Mouse (Mus musculus) CH12F3 (cell line): ENCODE data around the gene Catsper3.

Experiments
- in situ Hi-C: fragments of 300-500 bp; cut with MboI; formaldehyde crosslinking; loops from 2 replicates; pipeline ENCODE4 v1.14.3; 2020; ENCODE audit warnings: low sequenced_read_pairs

The Catsper3 gene

DNA sequence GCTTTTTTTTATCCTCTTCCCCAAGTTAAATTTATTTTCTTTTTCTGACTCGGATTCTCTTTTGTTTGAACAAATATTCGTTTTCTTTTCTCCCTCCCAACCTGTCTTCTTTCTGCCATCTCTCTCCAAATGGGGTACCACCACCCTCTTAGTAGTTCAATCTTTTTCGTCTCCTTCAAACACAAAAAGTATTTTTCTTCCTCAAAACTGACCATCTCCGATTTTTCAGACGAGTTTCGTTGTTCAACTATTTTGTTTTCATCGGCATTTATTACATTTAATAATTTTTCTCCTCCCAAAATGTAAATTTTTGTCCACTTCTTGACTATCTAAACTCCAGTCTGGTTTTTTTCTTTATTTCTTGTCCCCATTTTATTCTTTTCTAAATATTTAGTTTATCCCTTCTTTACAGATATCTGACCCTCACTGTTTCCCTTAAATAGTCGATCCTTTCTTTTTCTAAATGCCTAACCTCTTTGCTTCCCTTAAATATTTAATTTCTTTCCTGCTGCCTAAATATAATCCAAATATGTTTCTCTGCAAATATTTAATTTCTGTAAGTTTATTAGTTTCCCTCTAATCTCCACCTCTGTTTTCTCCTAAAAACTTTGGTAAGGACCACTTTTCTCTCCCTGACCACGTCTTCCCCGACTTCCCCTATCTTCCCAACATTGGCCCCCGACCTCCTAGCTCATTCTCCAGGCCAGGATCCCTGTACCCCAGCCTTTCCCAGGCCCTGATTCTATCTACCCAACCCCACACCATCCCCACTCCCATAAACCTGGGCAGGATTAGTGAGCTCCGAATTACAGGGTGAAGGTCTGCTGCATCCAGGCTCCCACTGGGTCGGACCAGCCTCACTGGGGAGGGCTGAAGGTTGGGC, 42.7 kb downstream of the Catsper3 start:
- in situ Hi-C loops: no loop called here

DNA sequence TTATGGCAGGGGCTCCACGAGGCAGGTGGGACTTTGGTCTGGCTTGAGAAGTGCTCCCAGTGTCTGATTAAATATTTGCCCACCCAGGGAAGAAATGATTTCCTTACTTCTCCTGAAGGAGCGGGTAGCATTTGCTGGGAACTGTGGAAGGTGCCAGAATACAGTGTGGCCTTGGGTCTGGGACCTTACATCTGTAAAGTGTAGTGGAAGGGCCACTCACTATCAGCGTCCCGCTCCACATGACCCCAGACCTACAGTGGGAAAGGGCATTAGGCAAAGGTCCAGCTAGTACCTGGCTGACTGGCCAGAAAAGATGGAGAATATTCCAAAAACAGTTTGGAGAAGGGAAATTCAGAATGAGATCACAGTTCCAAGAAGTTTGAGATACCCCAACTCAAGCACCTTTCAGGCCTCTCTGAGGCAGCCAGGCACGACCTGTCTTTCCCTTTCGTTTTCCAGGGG, 43.3 kb downstream of the Catsper3 start:
- in situ Hi-C loops: no loop called here

DNA sequence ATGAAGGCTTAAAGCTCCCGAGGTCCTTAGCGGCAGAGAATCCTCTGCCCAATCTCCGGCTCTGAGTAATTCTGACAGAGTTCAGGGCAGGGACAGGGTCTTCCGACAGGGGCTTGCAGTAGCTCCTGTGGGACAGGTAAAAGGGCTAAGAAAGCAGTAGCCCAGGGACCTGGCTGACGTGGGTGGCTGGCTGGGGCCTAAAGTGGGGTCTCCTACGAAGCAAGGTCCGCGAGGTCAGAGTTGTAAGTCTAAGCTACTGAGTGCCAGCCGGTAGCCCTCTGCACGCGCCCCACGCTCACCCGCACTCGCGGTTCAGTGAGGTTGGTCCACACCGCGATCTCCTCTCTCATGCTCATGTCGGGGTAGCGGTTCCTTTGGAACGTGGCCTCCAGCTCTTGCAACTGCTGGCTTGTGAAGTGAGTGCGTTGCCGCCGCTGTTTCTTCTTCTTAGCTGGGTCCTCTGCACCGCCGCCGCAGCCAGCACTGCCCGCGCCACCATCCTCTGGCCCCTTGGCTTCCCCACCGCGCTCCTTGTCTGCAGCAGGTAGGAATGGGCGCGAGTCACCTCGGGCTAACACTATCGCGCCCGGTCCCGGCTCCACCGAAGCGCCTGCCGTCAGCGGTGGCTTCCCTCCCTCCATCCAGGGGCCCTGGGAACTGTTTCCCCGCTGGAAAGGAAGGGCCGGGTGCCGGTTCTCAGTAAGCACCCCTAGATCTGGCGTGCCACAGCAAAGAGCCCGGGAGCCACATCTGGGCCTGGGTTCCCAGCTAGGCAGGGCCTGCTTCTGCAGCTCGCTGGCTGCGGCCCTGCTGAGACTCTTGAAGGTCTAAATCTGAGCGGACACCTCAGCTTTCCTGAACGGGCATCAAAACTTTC, 44.0 kb downstream of the Catsper3 start:
- in situ Hi-C loops: no loop called here

DNA sequence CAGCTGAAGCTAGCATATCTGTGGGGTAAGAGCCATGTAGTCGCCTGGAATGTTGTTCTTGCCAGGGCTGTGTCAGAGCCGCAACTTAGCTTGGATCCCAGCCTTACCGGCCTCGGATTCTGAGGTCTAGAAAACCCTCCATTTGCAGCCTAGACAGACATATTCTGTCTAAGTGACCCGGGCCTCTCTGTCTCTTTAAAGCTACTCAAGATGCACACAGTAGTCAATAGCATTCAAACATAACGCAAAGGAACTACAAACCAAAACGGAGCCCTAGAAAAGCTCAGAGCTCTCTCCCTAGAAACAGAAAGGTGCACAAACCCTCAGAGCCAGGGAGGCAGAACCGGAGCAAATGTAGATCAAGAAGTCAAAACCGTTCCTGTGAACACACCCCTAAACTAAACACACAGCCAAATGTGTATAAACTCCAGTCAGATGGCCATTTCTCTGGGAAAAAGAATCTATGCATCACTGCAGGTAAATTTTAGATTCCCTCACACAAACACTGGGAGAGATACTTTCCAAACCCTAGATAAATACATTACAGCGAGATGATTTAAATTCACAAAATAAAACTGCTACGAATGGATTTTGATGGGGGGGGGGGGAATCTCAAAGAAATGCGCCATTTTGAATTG, 44.8 kb downstream of the Catsper3 start:
- in situ Hi-C loops: no loop called here

DNA sequence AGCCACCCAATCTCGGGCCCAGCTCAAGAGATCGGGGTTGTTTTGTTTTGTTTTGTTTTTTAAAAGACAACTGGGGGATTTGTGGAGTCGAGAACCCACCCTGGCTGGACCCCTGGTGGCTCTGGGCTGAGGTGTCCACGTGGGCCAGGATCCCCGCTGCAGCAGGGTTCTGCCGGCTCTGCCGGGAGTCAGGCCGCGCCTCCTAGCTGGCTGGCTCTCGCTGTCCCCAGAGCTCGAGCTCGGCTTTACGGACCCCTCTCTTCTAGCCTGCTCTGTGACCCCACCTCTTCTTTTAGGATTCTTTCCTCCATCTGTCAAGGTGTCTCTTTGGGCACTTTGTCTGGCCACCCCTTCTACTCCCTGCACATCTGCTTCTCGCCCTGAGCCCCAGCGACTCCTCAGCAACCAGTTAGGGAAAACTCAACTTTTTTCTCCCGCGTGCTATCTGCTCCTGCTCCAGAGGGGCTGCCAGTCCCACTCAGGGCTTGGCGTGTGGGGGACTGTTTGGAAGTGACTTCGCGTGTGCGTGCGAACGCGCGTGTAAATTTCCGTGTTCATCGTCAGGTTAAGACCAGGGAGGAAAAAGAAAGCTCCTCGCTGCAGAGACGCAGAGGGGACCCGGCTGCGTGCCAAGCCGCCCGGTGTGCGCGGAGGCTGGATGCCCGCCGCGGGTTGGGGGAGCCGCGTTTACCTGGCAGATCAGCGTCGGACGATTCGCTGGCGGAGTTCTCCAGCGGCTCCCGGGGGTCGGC, 45.9 kb downstream of the Catsper3 start:
- in situ Hi-C loops: no loop called here

DNA sequence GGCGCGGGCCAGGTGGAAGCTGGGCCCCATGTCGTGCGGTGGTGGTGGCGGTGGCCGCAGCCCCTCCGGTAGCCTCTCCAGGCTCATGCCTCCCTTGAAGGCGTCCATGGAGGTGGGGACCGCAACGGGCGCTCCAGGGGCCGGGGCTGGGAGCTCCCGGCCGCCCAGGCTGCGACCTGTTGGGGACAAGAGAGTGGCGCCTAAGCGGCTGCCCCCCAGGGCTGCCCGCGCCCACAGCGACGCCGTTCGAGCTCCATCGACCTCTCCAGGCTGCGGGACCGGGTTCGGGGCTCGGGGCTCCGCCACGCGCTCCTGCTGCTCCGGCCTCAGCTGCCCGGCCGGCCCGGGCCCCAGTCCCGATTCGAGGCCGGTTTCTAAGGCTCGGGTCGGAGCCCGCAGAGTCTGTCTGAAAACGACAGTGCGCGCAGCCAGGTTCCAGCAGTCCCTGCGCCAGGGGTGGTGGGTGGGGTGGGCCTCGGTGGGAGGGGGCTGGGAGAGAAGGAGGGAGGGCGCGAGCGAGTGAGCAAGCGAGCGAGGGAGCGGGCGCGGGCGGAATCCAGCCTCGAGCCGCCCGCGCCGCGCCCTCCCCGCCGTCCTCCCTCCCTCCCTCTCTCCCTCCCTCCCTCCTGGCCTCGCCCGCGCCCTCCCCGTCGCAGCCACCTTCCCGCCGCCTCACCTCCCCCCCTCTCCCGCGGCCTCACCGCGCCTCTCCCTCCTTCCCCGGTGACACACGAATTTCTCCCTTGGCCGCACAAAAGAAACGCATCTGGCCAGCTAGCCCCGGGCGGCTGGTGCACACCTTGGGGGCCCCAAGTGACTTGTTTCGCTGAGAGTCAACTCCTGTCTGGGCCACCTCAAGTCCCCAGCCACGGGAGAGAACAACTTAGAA, 46.7 kb downstream of the Catsper3 start:
- in situ Hi-C loops: no loop called here

DNA sequence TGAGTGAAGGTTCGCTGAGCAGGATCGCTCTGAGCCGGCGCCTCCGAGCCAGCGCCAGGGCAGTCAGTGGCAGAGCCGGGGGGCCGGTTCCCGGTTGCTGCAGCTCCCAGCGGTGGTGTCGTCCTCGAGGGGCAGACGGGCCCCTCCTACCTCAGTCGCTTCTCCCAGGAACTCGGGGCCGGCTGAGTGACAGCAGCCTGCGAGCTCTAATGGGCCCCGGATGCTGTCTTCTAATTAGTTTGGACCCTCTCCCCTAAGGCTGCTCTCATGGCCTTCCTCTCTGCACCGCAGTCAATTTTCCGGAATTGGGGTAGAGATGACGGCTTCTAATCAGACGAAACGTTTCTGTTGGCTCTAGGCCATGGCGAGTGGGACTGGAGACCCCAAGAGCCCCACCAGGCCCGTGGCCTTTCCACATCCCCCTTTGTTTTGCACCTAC, 47.4 kb downstream of the Catsper3 start:
- in situ Hi-C loops: no loop called here

DNA sequence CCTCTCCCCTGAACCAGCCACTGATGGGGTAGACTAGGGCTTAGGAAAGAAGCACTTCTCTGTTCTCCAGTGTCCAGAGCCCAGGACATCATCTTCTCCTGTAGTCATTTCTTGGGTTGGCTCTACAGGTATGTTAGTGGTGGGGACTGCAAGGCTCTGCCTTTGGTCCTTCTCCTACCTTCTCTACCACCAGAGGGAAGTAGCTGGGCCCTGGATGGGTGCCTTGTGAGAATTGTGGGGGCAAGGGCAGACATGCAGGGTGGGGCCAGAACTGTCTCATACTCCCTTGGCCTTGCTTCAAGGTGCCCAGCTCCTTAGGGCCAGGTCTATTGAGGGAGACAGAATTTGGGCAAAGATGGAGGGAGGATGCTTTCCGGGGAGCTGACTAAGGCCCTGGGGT, 48.2 kb downstream of the Catsper3 start:
- in situ Hi-C loops: no loop called here

DNA sequence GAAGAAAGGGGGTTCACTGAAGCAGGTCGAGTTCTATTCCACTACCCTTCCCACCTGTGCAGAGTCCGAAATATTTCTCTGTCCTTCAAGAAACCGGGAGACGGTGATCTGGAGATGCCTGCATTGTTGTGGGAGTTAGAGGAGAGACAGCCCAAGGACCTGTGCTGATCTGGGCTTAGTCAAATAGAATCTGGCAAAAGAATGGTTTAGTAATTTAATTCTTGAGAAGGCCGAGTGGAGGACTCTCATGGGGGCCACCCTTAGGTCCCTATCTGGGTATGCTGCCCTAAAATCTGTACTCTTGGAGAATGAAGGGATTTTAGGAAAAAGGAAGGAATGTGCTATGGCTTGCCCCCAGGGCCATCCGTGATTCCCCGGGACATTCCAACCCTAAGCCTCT, 49.6 kb downstream of the Catsper3 start:
- in situ Hi-C loops: no loop called here

DNA sequence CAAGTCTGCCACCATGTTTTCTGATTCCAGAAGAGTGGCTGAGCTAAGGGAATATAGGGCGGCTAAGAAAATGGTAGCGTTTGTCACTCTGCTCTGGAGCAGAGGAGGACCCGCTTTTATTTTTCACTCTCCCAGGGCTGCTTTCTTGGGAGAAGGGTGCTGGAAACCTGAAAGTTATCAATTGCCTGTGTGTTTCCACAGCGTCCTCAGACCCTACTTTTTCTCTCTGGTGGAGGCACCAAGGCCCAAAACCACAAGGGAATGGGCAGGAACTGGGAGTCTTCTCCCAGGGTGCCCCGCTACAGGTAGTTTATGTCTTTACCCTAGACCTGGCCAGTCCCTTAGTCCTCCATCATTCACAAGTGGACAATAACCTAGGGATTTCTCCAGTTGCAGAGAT, 50.3 kb downstream of the Catsper3 start:
- in situ Hi-C loops: no loop called here

DNA sequence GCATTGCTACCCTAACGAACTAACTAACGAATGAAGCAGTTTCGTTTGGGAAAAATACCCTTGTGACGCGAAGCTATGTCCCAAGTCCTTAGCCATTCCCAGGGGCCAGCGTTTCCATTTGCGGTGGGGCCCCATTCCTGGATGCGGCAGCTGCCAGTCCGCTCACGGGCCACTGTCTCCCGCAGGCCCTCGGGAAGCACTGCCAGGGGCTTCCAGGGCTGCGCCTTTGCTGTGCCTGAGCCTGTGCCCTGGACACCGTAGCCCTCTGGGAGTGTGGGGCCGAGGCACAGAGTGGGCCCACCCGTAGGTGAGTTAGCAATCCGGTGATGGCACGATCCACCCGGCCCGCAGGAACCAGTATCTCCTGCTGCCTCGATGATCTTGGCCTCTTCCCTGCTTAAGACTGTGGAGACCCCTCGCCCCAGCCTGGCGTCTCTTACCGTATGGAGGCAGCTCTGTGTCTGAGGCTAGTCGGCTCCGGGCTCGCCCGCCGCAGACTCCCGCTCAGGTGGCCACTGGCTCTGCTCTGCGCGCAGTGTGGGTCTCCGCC, 51.3 kb downstream of the Catsper3 start:
- in situ Hi-C loops: no loop called here

DNA sequence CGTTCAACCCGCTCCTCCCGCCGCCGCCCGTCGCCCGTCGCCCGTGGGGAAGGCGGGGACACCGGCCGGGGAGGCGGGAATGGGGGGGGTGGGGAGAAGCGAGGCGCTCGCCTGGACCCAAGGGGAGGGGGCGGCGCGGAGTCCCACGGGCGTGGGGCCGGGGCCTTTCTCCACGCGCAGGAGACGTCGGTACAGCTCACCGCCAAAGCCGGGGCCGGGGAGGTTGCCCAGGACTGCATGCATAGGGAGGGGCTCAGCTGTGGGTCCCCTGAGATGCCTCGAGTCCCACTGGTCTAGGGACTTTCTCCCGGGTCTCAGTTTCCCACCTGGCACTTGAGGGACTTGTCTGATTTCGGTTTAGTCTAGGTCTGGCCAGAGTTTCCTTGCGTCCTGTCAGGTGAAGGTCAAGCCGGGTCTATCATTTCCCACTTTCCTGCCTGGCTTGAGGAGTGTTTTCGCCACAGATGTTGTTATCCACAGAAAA, 51.8 kb downstream of the Catsper3 start, which contains the start of gene Pitx1:
TSS of gene Pitx1 (minus strand) at position 51 of the 484 bp plus-strand sequence.
- in situ Hi-C loops: no loop called here

DNA sequence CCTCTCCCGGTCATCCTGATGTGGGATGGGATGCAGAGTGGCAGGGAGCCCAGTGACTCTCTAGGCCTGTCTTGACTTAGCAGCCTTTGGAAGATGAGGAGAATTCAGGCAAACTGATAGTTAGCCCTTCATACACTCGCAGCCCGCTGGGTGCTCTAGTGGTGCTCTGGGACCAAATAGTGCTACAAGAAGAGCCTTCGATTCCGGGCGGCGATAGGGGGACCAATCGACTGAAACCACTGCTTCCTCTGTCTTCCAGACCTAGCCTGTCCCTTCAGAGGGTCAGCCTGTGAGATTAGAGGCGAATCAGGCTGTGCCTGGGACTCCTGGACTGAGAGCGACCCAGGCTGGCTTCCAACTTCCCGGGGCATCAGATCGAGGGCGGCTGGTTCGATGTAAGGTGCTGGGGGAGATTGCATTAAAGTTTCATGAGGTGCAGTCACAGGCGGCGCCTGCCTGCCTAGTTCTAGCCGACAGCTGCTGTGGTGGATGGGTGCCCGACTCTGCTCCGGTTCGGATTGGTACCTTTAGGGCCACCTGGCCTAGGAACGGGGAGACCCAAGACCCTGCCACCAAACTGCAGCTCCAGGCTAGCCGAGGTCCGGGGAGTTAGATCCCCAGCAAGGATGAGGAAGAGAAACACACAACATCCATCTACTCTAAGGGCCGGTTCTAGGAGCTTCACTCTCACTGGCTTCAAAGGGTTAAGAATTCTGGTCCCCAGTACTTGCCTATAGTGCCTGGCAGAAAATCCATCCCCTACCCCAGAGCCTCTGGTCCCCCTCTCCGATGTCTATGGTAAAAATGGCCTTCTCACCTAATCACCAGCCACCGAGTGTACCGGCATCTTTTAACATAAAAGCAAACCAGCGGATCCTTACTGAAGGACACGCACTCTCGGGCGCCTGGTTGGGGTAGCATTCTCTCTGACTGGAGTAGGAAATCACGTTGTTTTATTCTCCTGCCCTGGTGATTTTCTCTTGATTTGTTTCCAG, 52.7 kb downstream of the Catsper3 start:
- in situ Hi-C loops: no loop called here

DNA sequence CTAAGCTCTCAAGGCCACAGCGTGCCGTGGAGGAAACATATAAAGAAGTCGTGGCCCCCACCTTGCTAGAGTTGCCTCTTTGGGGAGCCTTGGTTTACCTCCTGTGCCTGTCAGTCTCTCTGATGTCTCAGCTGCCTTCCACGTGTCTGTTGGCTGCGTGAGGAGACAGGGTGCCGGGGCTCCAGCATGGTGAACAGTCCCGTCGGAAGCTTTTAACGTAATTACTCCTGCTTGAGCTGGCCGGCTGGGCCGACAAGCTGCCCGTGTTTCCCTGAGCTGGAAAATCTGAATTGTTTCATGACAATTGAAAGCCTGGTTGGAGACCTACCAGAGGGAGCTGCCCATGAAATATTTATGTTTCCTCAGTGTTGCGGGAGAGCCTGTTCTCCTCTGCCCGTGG, 55.9 kb downstream of the Catsper3 start:
- in situ Hi-C loops: no loop called here

DNA sequence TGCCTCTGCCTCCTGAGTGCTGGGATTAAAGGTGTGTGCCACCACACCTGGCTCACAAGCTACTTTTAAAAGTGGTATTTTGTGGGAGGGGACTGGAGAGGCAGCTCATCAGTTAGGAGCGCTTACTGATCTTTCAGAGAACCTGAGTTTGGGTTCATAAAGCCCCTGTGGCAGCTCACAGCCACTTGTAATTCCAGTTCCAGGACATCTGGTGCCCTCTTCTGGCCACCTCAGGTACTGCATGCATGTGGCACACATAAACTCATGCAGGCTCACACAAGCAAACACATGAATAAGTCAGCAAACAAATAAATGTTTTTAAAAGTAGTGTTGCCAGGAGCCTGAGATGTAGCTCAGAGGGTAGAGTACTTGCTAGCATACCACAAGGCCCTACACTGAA, 59.3 kb downstream of the Catsper3 start:
- in situ Hi-C loops: no loop called here

DNA sequence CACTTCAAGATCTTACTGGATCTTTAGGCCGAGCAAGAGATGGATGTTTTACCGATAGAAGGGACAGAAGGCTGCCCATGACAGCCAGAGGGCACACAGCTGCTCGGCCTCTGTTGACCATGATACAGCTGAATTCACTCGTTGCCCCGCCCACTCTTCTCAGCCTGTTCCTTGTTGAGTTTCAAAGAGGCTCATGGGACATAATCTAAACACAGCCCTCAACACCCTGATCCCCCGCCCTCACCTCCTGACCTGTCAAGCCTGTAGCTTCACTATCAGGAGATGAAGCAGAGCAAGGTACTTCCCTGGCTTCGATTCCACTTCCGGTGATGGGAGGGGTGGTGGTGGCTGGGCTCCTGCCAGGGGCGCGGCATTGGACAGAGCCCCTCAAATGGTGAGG, 63.4 kb downstream of the Catsper3 start:
- in situ Hi-C loops: no loop called here

DNA sequence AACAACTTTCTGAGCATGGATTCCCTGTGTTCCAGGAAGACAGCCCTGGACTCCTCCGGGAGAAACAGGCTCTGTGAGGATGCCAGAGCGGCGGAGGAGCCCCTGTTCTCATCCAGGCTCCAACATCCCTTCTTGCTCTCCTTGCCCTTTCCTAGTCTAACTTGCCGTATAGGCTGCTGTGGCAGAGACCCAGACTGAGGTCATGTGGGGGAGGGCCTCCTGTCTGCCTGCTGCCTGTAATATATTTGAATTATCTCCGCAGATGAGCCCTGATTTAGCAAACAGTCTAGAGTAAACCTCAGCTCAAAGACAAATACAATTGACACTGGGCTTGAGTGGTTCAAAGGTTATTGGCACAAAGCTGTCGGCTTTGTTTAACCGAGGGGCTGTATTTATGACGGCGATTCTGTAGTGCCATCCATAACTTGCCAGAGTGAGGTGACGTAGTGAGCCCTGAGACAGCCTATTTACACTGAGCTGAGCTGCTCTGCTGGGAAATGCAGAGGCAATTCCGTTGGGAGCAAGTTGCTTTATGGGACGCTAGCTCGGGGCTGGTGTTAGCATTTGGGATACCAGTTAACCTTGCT, 64.3 kb downstream of the Catsper3 start:
- in situ Hi-C loops: no loop called here
